Mouse (Mus musculus) small intestine, adult 2 months (tissue): ENCODE measurements around the gene Ces3a.

ENCODE experiments used
- CTCF ChIP-seq: fragments of 200-500 bp; IDR thresholded peaks from 2 replicates; pipeline ENCODE4 v1.5.1; 2012; ENCODE audit warnings: low read depth, mild to moderate bottlenecking, control low read depth, inconsistent platforms, low read length, moderate library complexity, mixed read lengths; ENCODE audit not compliant: insufficient replicate concordance, insufficient read length; ENCODE audit errors: extremely low read depth
- POLR2A ChIP-seq: fragments of 200-500 bp; IDR thresholded peaks from 2 replicates; pipeline ENCODE4 v1.6.1; 2012; ENCODE audit warnings: low read depth, mild to moderate bottlenecking, control low read depth, inconsistent platforms, low read length, moderate library complexity

DNA sequence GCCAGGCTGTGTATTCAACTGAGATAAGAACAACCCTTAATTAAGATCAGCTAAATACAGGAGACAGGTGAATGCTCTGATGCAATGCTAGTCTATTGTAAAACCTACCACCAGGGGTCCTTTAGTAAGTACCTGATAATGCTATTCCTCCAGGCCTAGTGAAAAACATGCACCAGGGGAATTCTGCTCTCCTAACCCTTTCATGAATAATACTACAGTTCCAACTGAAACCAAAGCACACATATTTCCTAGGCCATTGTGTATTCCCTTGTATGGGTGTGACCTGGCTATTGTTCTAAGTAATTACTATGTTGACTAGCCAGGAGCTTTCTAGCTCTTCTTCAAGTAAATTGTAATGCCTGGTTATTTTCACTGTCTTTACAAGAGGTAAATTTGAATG is 11.7 kb downstream of the Ces3a start:
- no peak for TF ChIP-seq CTCF
- TF ChIP-seq POLR2A, result no peak
